Mouse (Mus musculus) cerebellum, postnatal 14 days (tissue): ENCODE data around the gene Zfp239.
"Not testable (repeated sequence)": the region's sequence is repeated elsewhere in the genome, so short reads cannot be mapped to it uniquely, and the experiment has no call there.

Experiments
- DNase-seq, 2 experiments: peaks; one replicate each; pipeline ENCODE4 v3.0.0; 2021; ENCODE audit warnings: mixed read lengths in 2 of 2

The Zfp239 gene

DNA sequence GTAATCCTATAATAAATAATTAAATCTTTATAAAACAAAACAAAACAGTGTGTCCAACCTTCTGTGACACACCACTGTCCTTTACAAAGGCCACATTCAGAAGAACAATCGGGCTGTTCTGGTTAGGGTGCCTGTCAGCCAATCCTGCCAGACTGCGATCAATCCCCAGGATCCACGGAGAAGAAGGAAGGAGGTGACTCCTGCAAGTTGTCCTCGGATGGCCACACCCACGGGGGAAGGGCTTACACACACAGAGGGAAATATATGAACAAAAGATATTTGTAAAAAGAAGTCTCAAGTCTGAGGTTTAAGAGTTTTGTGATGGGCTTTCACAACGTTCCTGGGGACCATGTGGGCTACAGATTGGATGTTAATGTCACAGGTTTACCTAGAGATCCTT, at the start of gene Zfp239:
Zfp239 (plus strand) TSS at position 253 of the 400 bp plus-strand sequence.
- DNase-seq: no peak

DNA sequence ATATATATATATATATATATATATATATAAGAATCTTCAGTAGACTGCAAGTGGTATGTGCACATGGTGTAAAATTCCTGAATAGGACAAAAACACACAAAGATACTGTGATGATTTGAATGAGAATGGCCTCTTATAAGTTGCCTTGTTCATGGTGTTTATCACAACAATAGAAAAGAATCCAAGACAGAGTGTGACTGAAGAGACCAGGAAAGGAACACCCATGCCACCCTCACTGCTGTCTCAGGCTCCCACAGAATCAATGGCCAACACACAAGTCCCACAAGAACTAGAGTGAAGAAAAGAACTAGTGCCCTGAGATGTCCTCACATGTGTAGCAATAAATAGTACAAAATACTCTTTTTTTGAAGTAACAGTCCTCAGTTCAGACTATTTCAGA, 47.2 kb upstream of the Zfp239 start:
- no peak for DNase-seq

DNA sequence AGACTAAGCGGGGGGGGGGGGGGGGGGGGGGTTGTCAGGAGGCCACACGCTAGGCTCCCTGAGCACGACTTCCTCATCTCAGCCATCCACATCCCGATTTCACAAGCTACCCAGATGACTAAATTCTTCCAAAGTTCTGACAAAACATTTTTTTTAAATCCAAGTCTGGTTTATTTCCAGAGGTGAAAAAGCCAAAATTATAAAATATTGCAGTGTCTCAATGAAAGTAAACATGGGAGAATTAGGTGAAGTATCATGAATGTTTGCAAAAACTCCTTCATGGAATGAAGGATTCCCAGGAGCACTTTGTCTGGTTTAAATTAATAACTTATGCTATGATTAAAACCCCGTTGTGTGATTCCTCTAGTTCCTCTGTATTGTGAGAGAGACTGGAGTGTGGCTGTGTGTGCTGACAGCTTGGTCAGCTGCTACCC, 44.8 kb upstream of the Zfp239 start:
- DNase-seq: no peak

DNA sequence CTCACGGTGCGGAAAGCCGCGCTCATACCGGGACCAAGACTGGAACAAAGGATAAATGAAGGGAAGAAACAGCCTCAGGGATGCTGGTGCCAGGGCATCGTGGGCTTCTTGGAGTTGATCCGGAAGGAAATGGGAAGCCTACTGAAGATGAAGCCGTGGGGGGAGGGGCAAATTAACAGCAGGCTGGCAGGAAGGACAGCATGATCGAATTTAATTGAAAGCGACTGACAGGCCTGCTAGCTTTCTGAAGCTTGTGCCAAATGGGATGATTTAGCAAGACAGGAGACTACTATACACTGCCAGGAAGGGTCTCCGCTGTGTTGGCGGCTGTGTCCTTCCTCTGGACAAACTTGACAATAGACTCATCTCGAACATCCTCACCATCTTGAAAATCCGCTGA, 41.6 kb upstream of the Zfp239 start:
- DNase-seq: peak; percentile 53 to 71

DNA sequence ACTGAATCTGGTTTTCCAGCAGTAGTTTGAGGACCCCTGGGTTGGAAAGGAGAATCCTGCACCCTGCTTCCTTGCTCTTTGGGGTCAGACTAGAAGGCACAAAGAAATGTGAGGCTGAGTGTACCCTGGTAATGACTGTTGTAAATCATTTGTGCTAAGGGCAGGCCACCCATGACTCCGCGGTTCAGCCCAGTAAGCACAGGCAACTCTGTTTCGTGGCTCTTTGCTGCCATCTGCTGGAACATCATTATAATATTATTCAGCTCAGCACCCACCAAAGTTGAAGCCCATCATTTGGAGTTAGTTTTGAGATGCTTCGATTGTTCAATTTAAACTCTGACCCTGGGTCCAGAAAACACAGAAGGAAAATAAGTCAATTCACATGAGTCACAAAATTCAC, 36.5 kb upstream of the Zfp239 start:
- DNase-seq: peak; percentile 87 to 91

DNA sequence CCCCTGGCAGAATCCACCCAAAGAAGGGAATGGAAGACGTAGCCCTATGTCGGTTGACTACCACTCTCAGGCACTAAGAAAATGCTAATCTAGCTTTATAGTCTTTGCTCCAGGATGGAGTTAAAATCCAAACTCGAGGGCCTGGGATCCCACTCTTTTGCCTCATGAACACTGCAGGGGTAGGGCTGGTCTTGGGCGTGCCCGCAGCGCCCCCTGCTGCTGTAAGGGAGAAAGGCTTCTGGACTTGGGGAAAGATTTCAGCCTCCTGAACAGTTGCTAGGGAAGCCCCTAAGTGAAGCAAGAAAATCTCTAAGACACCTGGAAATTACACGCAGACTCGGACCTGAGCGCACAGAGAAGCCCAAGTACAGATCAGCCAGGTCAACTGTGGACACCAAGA, 33.6 kb upstream of the Zfp239 start:
- peak; percentile 80 to 85 for DNase-seq

DNA sequence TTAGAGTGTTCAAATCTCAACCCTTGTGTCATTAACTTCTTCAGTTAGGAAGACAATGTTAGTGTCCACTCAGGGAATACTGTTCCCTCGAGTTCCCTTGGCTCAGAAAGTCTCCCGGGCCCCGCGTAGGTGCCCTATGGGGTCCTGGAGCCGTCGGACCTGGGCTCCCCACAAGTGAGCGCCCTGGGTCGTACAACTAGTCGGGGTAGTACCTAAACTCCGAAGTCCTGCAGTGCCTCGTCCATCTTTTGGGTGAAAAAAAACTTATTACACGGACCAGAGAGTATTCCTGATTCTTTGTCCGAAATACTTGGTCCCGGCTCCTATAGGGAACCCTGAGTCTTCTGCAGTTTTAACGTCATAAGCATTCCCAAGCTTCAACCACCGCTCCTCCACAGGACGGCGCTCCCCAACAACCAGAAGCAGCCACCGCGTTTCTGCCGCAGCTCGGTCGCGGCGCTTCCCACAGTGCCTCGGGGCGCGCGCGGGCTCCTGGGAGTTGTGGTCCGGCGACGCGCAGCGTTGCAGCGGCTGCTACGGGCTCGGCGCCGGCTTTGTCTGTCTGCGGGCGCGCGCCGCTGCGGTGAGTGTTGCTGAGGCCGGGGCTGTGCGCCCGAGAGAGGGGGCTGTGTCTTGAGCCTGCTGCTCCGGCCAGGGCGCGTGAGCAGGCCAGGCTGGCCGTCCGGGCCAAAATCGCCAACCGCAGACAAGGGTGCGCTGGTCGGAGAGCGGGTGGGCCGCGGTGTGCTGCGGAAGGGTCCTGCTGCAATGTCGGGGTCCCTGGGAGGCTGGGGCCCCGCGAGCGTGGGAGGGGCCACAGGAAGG, 21.0 kb upstream of the Zfp239 start, which contains the start of gene Zfp637:
Zfp637 (plus strand) TSS at position 495 of the 825 bp plus-strand sequence.
- DNase-seq: peak; percentile 96

DNA sequence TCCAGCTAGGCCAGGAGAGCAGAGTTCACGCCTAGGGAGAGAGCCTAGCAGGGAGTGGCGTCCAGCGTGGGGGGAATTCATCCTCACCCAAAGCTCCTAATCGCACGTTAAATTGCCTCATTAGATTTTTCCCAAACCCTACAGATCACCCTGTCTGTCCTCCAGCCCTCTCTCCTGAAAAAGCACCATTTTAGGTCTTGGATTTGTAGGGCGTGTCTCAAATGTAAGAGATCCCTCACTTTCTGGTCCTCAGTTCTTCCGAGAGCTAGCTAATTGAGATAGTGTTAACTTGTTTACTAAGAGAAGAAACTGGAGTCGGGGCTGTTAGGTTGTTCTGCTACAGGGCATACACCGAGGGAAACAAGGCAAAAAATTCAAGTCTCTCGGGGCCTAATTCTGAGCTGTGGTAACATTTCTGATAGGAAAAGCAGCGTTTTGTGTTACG, 20.4 kb upstream of the Zfp239 start:
- no peak for DNase-seq

DNA sequence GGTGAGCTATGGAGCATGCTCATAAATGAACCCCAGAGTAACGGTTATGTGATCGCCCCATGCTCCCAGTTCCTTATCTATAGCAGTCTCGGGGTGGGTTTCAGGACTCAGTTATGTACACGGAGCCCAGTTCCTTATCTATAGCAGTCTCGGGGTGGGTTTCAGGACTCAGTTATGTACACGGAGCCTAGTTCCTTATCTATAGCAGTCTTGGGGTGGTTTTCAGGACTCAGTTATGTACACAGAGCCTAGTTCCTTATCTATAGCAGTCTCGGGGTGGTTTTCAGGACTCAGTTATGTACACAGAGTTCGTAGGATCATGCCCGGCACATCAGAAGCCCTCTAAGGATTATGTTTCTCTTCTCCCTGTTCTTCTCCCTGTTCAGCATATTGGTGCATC, 17.3 kb upstream of the Zfp239 start:
- DNase-seq: no peak

DNA sequence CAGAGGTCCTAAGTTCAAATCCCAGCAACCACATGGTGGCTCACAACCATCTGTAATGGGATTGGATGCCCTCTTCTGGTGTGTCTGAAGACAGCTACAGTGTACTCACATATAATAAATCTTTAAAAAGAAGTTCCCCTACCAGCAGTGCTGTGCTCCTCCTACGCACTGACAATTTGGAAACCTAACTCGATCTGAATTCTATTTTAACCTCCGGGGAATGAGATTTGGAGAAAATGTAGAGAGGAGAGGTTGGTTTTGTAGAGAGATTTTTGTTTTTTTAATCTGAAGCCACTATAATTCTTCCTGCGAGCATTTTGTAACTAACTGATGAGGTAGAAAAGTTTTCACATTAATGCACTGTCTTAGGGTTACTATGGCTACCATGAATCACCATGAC, 15.2 kb upstream of the Zfp239 start:
- not testable (repeated sequence) for DNase-seq

DNA sequence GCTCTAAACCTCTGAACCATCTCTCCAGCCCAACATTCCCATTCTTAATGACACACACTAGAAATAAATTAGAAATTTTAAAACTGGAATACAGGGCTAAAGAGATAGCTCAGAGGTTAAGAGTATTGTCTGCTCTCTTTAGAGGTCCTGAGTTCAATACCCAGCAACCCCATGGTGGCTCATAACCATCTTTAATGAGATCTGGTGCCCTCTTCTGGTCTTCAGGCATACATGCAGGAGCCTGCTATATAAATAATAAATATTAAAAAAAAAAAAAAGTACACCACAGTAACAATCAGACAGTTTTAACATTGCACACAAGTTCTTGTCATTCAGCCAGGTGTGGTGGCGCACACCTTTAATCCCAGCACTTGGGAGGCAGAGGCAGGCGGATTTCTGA, 14.1 kb upstream of the Zfp239 start:
- no peak for DNase-seq

DNA sequence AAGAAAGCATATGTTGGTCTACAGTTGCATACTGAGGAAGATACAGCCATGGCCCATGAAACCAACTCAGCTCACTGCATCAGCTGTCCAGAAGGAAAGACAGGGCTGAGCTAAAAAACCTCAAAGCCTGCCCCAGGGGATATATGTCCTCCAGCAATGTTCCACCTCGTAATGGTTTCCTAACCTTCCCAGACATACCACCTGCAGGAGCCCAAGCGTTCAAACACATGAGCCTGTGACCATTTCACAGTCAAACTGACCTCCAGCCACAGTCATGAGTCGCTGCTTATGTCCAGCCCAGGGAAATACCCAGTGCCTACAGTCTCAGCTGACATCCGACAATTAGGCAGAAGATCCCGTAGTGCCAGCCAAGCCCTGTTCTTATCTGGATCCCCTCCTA, 13.3 kb upstream of the Zfp239 start:
- DNase-seq: no peak

DNA sequence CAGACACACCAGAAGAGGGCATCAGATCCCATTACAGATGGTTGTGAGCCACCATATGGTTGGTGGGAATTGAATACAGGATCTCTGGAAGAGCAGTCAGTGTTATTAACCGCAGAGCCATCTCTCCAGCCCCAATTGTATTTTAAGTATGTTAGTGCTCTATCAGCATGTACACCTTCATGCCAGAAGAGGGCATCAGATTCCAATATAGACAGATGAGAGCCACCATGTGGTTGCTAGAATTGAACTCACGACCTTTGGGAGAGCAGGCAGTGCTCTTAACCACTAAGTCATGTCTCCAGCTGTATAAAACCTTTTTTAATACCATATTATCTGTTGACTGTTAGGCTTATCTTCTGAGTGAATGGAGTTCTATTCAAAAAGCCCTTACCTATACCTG, 10.2 kb upstream of the Zfp239 start:
- DNase-seq: no peak

DNA sequence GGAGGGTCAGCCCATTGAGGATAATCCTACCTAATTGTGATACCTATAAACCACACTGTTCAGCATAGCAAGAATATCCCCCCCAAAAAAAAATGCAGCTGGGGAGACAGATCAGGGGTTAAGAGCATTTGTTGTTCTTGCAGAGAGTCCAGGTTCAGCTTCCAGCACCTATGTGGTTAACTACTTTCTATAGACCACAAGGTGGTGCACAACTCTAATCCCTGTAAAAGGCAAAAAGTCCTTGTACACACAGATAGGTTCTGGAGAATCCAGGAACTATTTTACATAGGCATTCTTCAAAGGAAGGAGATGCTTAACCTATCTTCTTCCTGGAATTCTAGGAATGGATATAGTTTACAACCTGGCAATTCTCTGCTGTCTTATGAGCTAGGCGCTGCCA, 3.9 kb upstream of the Zfp239 start:
- no peak for DNase-seq

DNA sequence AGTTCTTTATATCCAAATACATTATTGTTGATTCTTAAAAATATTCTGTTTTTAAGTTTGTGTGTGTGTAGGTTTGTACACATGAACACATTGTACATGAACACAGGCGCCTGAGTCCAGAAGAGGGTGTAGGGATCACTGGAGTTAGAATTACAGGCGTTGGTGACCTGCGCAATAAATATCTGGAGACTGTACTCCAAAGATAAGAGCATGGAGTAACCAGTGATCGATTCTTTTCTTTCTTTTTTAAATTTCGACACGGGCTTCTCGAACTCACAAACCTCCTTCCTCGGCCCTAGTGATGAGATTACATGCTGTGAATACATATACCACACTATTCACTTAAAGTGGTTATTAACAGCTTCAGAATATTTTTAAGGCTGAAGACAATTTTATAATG, 565 bp downstream of the Zfp239 start:
- DNase-seq: no peak

DNA sequence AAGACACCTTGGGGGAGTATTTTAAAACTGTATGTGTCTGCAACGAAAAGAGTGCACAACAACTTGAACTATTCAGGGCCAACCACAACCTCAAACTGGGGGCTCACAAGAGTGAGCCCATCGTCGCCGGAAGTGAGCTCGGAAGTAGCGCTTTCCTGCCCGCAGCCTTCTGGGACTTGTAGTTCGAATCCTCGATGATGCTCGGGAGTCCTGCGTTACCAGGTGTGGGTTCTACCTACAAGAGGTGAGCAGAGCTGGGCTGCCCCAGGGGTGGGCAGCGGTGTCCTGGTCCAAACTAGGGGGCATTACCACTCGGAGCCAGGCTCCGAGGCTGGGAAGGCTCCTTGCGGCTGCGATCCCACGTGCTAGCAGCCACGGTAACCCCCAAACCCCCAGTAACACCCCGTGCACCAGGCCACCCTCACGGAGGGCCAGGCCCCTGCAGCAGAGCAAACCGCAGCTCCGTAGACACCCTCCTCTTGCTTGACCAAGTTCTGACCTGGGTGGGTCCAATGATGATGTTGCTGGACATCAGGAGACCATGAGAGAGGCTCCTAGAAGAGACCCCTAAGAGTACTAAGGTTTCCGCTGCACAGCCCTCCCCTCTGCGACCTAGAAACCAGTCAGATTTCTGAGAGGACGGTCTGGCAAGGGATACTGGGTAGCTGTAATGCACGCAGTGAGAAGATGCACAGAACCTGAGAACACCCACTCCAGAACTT, 1.2 kb downstream of the Zfp239 start:
- DNase-seq: peak; percentile 80 to 81

DNA sequence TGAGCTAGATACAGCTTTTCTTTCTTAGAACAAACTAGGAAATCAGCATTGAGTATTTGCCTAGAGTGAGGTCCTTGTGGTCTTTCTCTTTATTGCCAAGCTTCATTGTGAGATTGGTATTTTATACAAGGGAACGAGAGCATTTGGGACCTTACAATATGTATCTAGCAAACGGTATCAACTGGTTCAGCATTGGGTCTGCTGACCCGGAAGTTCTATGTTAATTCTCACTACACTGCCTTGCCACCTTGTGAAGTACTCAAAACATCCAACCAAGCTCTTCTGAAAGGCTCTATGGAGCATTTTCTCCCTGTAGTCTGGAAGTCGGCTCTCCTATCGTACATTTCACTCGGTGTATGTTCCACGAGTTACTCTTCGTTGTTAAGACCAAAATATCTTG, 1.9 kb downstream of the Zfp239 start:
- no peak for DNase-seq

DNA sequence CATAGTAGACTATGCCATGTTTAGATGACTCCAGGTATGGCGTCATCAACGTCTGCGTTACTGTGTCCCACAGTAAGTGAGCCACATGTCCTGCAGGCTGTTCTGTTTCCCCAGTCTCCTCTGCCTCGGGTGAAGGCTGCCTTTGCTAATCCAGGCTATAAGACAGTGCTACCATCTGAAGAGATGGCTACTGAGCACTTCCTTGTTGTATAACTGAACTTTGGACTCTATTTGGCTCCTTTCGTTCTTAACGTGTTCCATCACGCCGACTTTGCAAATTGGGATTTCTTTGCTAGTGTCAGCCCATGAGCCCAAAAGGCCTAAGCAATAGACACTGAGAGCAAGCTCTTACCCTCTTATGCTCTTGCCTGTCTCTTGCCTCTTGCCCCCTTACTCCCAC, 6.3 kb downstream of the Zfp239 start:
- DNase-seq: no peak

DNA sequence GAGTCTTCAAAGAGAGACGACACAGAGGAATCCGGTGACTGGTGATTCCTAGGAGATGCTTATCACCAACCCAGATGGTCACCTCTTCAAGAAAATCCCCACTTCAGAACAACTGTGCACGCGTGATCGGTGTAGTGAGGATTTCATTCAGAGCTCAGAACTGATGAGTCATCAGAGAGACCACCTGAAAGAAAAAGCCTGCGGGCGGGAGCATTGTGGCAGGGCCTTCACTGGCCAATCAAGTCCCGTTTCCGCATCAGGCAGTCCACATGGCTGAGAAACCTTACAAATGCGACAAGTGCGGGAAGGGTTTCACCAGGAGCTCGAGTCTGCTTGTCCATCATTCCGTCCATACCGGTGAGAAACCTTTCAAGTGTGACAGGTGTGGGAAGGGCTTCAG, 9.1 kb downstream of the Zfp239 start:
- no peak for DNase-seq

DNA sequence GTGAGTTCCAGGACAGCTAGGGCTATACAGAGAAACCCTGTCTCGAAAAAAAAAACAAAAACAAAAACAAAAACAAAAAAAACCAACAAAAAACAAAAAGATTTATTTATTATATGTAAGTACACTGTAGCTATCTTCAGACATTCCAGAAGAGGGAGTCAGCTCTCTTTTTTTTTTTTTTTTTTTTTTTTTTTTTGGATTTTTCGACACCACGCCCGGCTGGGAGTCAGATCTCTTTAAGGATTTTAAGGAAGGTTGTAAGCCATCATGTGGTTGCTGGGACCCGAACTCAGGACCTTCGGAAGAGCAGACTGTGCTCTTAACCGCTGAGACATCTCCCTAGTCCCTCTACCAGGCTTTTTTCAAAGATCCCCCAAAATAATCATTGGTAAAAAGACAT, 11.6 kb downstream of the Zfp239 start:
- DNase-seq: not testable (repeated sequence)

DNA sequence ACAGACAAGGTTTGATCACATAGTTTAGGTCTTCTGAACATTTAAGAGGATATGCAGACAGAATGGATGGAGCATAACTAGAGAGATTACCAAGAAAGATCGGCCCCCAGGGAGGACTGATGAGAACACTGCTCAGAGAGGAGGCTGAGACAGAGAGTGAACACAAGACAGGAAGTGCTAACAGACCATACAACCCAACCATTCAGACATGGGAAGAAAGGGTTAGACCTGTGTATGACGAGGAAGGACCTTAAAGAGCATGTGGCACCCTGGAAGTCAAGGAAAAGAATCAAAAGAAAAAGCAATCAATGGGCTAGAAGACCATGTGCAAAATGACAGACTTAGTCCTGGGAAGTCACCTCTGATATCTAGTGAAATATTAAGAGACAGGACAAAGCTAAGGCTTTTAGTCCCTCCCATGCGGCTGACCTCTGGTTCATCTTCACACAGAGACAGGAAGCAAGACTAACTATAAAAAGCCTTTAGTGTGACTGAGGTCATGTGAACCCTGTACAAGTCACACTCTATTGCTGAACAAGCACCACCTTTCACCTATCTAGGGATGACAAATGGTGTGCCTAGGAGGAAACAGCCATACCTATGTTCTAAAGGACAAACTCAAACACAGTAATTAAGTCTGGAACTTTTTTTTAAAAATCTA, 12.9 kb downstream of the Zfp239 start:
- no peak for DNase-seq

DNA sequence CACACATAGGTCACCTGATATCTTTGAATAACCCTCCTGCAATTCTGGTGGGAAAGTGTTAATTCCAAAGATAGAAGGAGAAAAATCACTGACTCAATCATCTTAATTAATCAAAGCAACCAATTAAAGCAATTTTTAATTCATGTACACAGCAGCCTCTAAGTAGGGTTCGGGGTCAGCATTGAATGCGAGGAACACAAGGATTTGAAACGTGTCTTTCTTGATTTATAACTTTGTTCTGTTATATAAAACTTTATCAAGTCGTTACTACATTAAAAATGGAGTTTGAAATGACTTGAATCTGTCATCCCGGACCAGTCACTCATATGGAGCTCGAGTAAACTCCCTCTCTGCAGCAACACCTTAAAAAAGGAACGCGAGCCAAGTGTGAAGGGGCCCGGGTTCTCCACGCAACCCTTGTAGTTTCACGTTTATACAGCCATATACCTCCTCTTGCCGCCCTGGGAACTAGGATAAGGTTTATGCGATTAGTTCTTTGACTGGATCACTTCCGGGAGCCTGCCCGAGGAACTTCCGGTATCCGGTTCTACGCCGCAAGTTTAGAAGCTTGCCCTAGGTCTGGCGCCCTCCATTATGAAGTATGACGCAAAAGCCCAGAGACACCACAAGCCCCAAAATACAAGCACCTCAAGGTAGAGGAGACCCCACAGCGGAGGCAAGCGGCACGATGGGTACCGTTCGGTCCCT, 17.0 kb downstream of the Zfp239 start:
- peak in 1 of 2 experiments; percentile 86 for DNase-seq
